Mouse (Mus musculus) kidney, embryonic 14.5 days (tissue): Measurements from ENCODE around the gene Zfp3. TPM values are rescaled to one million over a fixed set of nuclear protein-coding genes. Genes with fewer than 3 reads are reported as not detected.

ENCODE experiments used
- ATAC-seq: fragments of 200-750 bp; cut with Nextera tagmentation; 2 replicates; pipeline ENCODE4 v1.8.0; 2017; ENCODE audit warnings: moderate number of reproducible peaks, mild to moderate bottlenecking, moderate TSS enrichment, moderate library complexity; ENCODE audit not compliant: low FRiP score, low TSS enrichment
- H3K27ac ChIP-seq: fragments of 300-500 bp; sonication (generic); 2 replicates; pipeline ENCODE4 v1.5.1; 2014; ENCODE audit warnings: low read depth, mild to moderate bottlenecking, low read length, moderate library complexity, mixed read lengths
- H3K27me3 ChIP-seq: fragments of 300-500 bp; sonication (generic); 2 replicates; pipeline ENCODE4 v1.6.1; 2014; ENCODE audit warnings: mild to moderate bottlenecking, low read length; ENCODE audit not compliant: control insufficient read depth, insufficient read depth
- H3K36me3 ChIP-seq: fragments of 300-500 bp; sonication (generic); 2 replicates; pipeline ENCODE4 v1.6.1; 2014; ENCODE audit warnings: low read length, mixed read lengths; ENCODE audit not compliant: control insufficient read depth, insufficient read depth
- H3K4me1 ChIP-seq: fragments of 300-500 bp; sonication (generic); 2 replicates; pipeline ENCODE4 v1.6.1; 2014; ENCODE audit warnings: low read length, mixed read lengths; ENCODE audit not compliant: control insufficient read depth, insufficient read depth
- H3K4me2 ChIP-seq: fragments of 300-500 bp; sonication (generic); replicated peaks from 2 replicates; pipeline ENCODE4 v1.6.1; 2014; ENCODE audit warnings: low read depth, mild to moderate bottlenecking, low read length
- H3K4me3 ChIP-seq: fragments of 300-500 bp; sonication (generic); 2 replicates; pipeline ENCODE4 v1.5.1; 2014; ENCODE audit warnings: mild to moderate bottlenecking, low read length
- H3K9ac ChIP-seq: fragments of 300-500 bp; sonication (generic); 2 replicates; pipeline ENCODE4 v1.6.1; 2014; ENCODE audit warnings: low read depth, mild to moderate bottlenecking, low read length, moderate library complexity
- H3K9me3 ChIP-seq: fragments of 300-500 bp; sonication (generic); 2 replicates; pipeline ENCODE4 v1.6.1; 2016; ENCODE audit warnings: low read length; ENCODE audit not compliant: control insufficient read depth
- WGBS: fragments of 180-500 bp; shearing (Covaris S2); extraction: QIAGEN DNeasy Blood & Tissue Kit; methylation state at CpG from one replicate; pipeline ENCODE4 v1.1.7; 2014; 5-methylcytosine and 5-hydroxymethylcytosine counted together
- polyA plus RNA-seq: library from polyadenylated mRNA; unstranded; fragments of >200 nt; fragmentation: Nextera tagmentation; extraction: Ambion mirVana; gene quantifications from 2 replicates; pipeline ENCODE4 v1.2.1, GENCODE M21; 2014

Zfp3 gene
- polyA plus RNA-seq, 1 experiment from 2014 or later: 6.9 TPM

GRCm38 (mm10) chr11:70791676-70792075, 27.7 kb downstream of the Zfp3 start:
- no peak for ATAC-seq
- 81% methylated on average over 5 of the region's 5 CpGs for WGBS
- Histone ChIP-seq H3K27me3 (no peaks in the 10 kb centered on the region), H3K4me1 (no peaks in the 10 kb centered on the region), H3K27ac (no peak overlapping the region), H3K36me3 (no peaks in the 10 kb centered on the region), H3K4me3 (no peak overlapping the region), H3K4me2 (no peak overlapping the region), H3K9ac (no peak overlapping the region), H3K9me3 (no peaks in the 10 kb centered on the region)

- no peaks in the 10 kb centered on the region for H3K27me3 ChIP-seq
Observed at GRCm38 (mm10) chr11:70792409-70792808, 28.4 kb downstream of the Zfp3 start.

GRCm38 (mm10) chr11:70802208-70802864, 38.3 kb downstream of the Zfp3 start:
- Histone ChIP-seq H3K9me3 (0 out of 2 replicates have a peak, but pooled peaks cover 3% of the 10 kb centered on the region), H3K27me3 (no peaks in the 10 kb centered on the region), H3K4me1 (no peaks in the 10 kb centered on the region), H3K36me3 (no peaks in the 10 kb centered on the region), H3K9ac (no peak overlapping the region), H3K4me3 (no peak overlapping the region), H3K4me2 (no peak overlapping the region), H3K27ac (no peak overlapping the region)
- WGBS: 88% methylated on average over 2 of the region's 2 CpGs
- no peak for ATAC-seq

More at GRCm38 (mm10) chr11:70792409-70792808, 28.4 kb downstream of the Zfp3 start:
- no peaks in the 10 kb centered on the region for H3K36me3 ChIP-seq
- WGBS: 83% methylated on average over 1 of the region's 1 CpGs
- H3K9me3 ChIP-seq: no peaks in the 10 kb centered on the region
- no peak overlapping the region for H3K4me2 ChIP-seq
- no peak for ATAC-seq
- H3K27ac ChIP-seq: no peak overlapping the region
- H3K4me3 ChIP-seq: no peak overlapping the region
- H3K4me1 ChIP-seq: no peaks in the 10 kb centered on the region
- H3K9ac ChIP-seq: no peak overlapping the region

GRCm38 (mm10) chr11:70802865-70803261, 38.9 kb downstream of the Zfp3 start:
- H3K9me3 ChIP-seq: 0 out of 2 replicates have a peak, but pooled peaks cover 3% of the 10 kb centered on the region
- H3K4me3 ChIP-seq: no peak overlapping the region
- no peak overlapping the region for H3K9ac ChIP-seq
- no peaks in the 10 kb centered on the region for H3K4me1 ChIP-seq
- H3K4me2 ChIP-seq: no peak overlapping the region
- H3K27ac ChIP-seq: no peak overlapping the region
- WGBS: 69% methylated on average over 2 of the region's 2 CpGs
- H3K27me3 ChIP-seq: no peaks in the 10 kb centered on the region
- H3K36me3 ChIP-seq: no peaks in the 10 kb centered on the region
- no peak for ATAC-seq

GRCm38 (mm10) chr11:70803711-70804200, 39.7 kb downstream of the Zfp3 start:
- ATAC-seq: no peak
- Histone ChIP-seq H3K9me3 (0 out of 2 replicates have a peak, but pooled peaks cover 3% of the 10 kb centered on the region), H3K4me2 (no peak overlapping the region), H3K27ac (no peak overlapping the region), H3K27me3 (no peaks in the 10 kb centered on the region), H3K4me3 (no peak overlapping the region), H3K9ac (no peak overlapping the region), H3K36me3 (no peaks in the 10 kb centered on the region), H3K4me1 (no peaks in the 10 kb centered on the region)
- 74% methylated on average over 6 of the region's 6 CpGs for WGBS

GRCm38 (mm10) chr11:70804395-70804794, 40.4 kb downstream of the Zfp3 start:
- Histone ChIP-seq H3K9me3 (0 out of 2 replicates have a peak, but pooled peaks cover 3% of the 10 kb centered on the region), H3K4me3 (no peak overlapping the region), H3K27ac (no peak overlapping the region), H3K4me1 (no peaks in the 10 kb centered on the region), H3K4me2 (no peak overlapping the region), H3K36me3 (no peaks in the 10 kb centered on the region), H3K27me3 (no peaks in the 10 kb centered on the region), H3K9ac (no peak overlapping the region)
- WGBS: 90% methylated on average over 3 of the region's 3 CpGs
- ATAC-seq: no peak

- Histone ChIP-seq H3K27ac (no peak overlapping the region), H3K4me2 (no peak overlapping the region)
- WGBS: 74% methylated on average over 8 of the region's 8 CpGs
Observed at GRCm38 (mm10) chr11:70805641-70806175, 41.7 kb downstream of the Zfp3 start.

GRCm38 (mm10) chr11:70806697-70807096, 42.7 kb downstream of the Zfp3 start:
- WGBS: 93% methylated on average over 4 of the region's 4 CpGs
- H3K9me3 ChIP-seq: 0 out of 2 replicates have a peak, but pooled peaks cover 3% of the 10 kb centered on the region
- no peak overlapping the region for H3K4me3 ChIP-seq
- H3K36me3 ChIP-seq: no peaks in the 10 kb centered on the region
- no peaks in the 10 kb centered on the region for H3K27me3 ChIP-seq
- no peaks in the 10 kb centered on the region for H3K4me1 ChIP-seq
- no peak for ATAC-seq
- no peak overlapping the region for H3K27ac ChIP-seq
- H3K9ac ChIP-seq: no peak overlapping the region
- no peak overlapping the region for H3K4me2 ChIP-seq

More at GRCm38 (mm10) chr11:70805641-70806175, 41.7 kb downstream of the Zfp3 start:
- H3K9ac ChIP-seq: no peak overlapping the region
- H3K27me3 ChIP-seq: no peaks in the 10 kb centered on the region
- ATAC-seq: no peak
- no peaks in the 10 kb centered on the region for H3K4me1 ChIP-seq
- H3K36me3 ChIP-seq: no peaks in the 10 kb centered on the region
- 0 out of 2 replicates have a peak, but pooled peaks cover 3% of the 10 kb centered on the region for H3K9me3 ChIP-seq
- H3K4me3 ChIP-seq: no peak overlapping the region

- Histone ChIP-seq H3K9me3 (0 out of 2 replicates have a peak, but pooled peaks cover under 1% of the 10 kb centered on the region), H3K36me3 (no peaks in the 10 kb centered on the region), H3K27me3 (no peaks in the 10 kb centered on the region), H3K4me2 (no peak overlapping the region), H3K4me3 (no peak overlapping the region), H3K9ac (no peak overlapping the region), H3K27ac (no peak overlapping the region), H3K4me1 (no peaks in the 10 kb centered on the region)
- ATAC-seq: no peak
- 91% methylated on average over 4 of the region's 4 CpGs for WGBS
Observed at GRCm38 (mm10) chr11:70807630-70808029, 43.6 kb downstream of the Zfp3 start.
